14 mouse cellular contexts compared by ENCODE assay signal in genomic region chr19:57473301-57473700, GRCm38 (mm10). TPM values are rescaled to one million over a fixed set of nuclear protein-coding genes. Genes with fewer than 3 reads are reported as not detected.
DNase-seq lines count a peak whose midpoint lies in the region; ATAC-seq and TF ChIP-seq lines count a peak whose summit lies in the region.
"Had no signal": no experiment of that assay in that cellular context is flagged by ENCODE, and none has a peak within 500 bp of the region (broad histone marks: within the 10 kb centered on the region; RNA-seq: fewer than 3 reads in every experiment).

No protein-coding gene starts in this region.

- H3K4me1 ChIP-seq in lung, embryonic 14.5 days (ENCODE audit: insufficient read depth), result 0 out of 2 replicates have a peak, but pooled peaks cover 11% of the 10 kb centered on the region
- H3K4me1 ChIP-seq in hindbrain, postnatal 0 days (ENCODE audit: insufficient read depth, low read length), result no peaks in the 10 kb centered on the region
- no peaks in the 10 kb centered on the region for H3K4me1 ChIP-seq in stomach, postnatal 0 days (replicated peaks; ENCODE audit: control insufficient read depth, insufficient read depth)
- no peaks in the 10 kb centered on the region for H3K4me1 ChIP-seq in intestine, embryonic 16.5 days (ENCODE audit: control insufficient read depth, insufficient read depth, low read length)

- 0 out of 2 replicates have a peak, but pooled peaks have one; percentile 22 for ATAC-seq in lung, embryonic 14.5 days (ENCODE audit: insufficient read depth)
- peak; percentile 35; the same call in 1 of the 2 replicates for ATAC-seq in hindbrain, postnatal 0 days
- peak; percentile 86 for ATAC-seq in stomach, postnatal 0 days (ENCODE audit: low FRiP score, low TSS enrichment)
- no peak for ATAC-seq in intestine, embryonic 16.5 days

- no peak overlapping the region for H3K4me2 ChIP-seq in lung, embryonic 14.5 days
- H3K4me2 ChIP-seq in hindbrain, postnatal 0 days (ENCODE audit: low read depth, low read length), result no peak overlapping the region
- 0 out of 2 replicates have a peak overlapping the region, but pooled peaks have one; percentile 8 for H3K4me2 ChIP-seq in stomach, postnatal 0 days (replicated peaks; ENCODE audit: low read depth)
- no peak overlapping the region for H3K4me2 ChIP-seq in intestine, embryonic 16.5 days (ENCODE audit: low read depth, low read length)
- H3K4me2 ChIP-seq: limb, embryonic 13.5 days; neural tube, embryonic 12.5 days had no signal

- no peaks in the 10 kb centered on the region for H3K9me3 ChIP-seq in lung, embryonic 14.5 days (ENCODE audit: low read depth, low read length)
- no peaks in the 10 kb centered on the region for H3K9me3 ChIP-seq in hindbrain, postnatal 0 days (ENCODE audit: low read length)
- H3K9me3 ChIP-seq in stomach, postnatal 0 days (ENCODE audit: control insufficient read depth, low read length), result no peaks in the 10 kb centered on the region
- H3K9me3 ChIP-seq in intestine, embryonic 16.5 days (ENCODE audit: control insufficient read depth, low read length), result no peaks in the 10 kb centered on the region
- H3K9me3 ChIP-seq: limb, embryonic 13.5 days; neural tube, embryonic 12.5 days had no signal

- H3K4me3 ChIP-seq in lung, embryonic 14.5 days (ENCODE audit: low read depth, low read length), result no peak overlapping the region
- no peak overlapping the region for H3K4me3 ChIP-seq in hindbrain, postnatal 0 days (ENCODE audit: low read length)
- no peak overlapping the region for H3K4me3 ChIP-seq in stomach, postnatal 0 days (ENCODE audit: low read depth, low read length)
- no peak overlapping the region for H3K4me3 ChIP-seq in intestine, embryonic 16.5 days (ENCODE audit: low read length)
- H3K4me3 ChIP-seq: limb, embryonic 13.5 days; neural tube, embryonic 12.5 days had no signal

- H3K36me3 ChIP-seq in lung, embryonic 14.5 days (ENCODE audit: insufficient read depth), result peaks cover 31% of the 10 kb centered on the region; the same call in 1 of the 2 replicates
- no peaks in the 10 kb centered on the region for H3K36me3 ChIP-seq in hindbrain, postnatal 0 days (ENCODE audit: insufficient read depth, low read length)
- no peaks in the 10 kb centered on the region for H3K36me3 ChIP-seq in stomach, postnatal 0 days (ENCODE audit: control insufficient read depth, insufficient read depth, low read length)
- H3K36me3 ChIP-seq in intestine, embryonic 16.5 days (ENCODE audit: control insufficient read depth, insufficient read depth, low read length), result peaks cover 9% of the 10 kb centered on the region

- DNase-seq in lung, embryonic 14.5 days, result peak; percentile 59
- no peak for DNase-seq in lung, postnatal 14 days
- DNase-seq in heart, adult 8-10 months (ENCODE audit: low spot score), result peak; percentile 14
- peak; percentile 36 for DNase-seq in hindbrain, postnatal 0 days (ENCODE audit: low spot score)
- DNase-seq in stomach, postnatal 0 days (ENCODE audit: low spot score), result peak; percentile 75
- DNase-seq in thymus, postnatal 14 days, result no peak
- no peak for DNase-seq in layer of hippocampus, postnatal 36 days
- DNase-seq: cerebellum, postnatal 25 days; gastrocnemius, postnatal 14 days; kidney, adult 2 months; right cerebral cortex, adult 18-20 months had no signal

- no peak overlapping the region for H3K9ac ChIP-seq in lung, embryonic 14.5 days
- H3K9ac ChIP-seq in hindbrain, postnatal 0 days (replicated peaks; ENCODE audit: low read length), result no peak overlapping the region
- no peak overlapping the region for H3K9ac ChIP-seq in stomach, postnatal 0 days (ENCODE audit: low read length)
- no peak overlapping the region for H3K9ac ChIP-seq in intestine, embryonic 16.5 days (ENCODE audit: low read depth, low read length)
- H3K9ac ChIP-seq: limb, embryonic 13.5 days; neural tube, embryonic 12.5 days had no signal

- no peak overlapping the region for H3K27ac ChIP-seq in lung, embryonic 14.5 days (ENCODE audit: low read depth)
- no peak overlapping the region for H3K27ac ChIP-seq in hindbrain, postnatal 0 days
- H3K27ac ChIP-seq in stomach, postnatal 0 days (replicated peaks), result 0 out of 2 replicates have a peak overlapping the region, but pooled peaks have one; percentile 4
- no peak overlapping the region for H3K27ac ChIP-seq in intestine, embryonic 16.5 days (ENCODE audit: low read length)
- H3K27ac ChIP-seq: limb, embryonic 13.5 days; neural tube, embryonic 12.5 days had no signal

- no peak for TF ChIP-seq CTCF in lung, embryonic 14.5 days (IDR thresholded peaks at IDR 0.05; ENCODE audit: low read depth)
- no peak for TF ChIP-seq CTCF in hindbrain, postnatal 0 days (IDR thresholded peaks at IDR 0.05; ENCODE audit: low read depth)
- TF ChIP-seq CTCF in stomach, postnatal 0 days (IDR thresholded peaks at IDR 0.05; ENCODE audit: low read depth), result no peak

- H3K27me3 ChIP-seq in lung, embryonic 14.5 days (ENCODE audit: insufficient read depth, low read length), result no peaks in the 10 kb centered on the region
- no peaks in the 10 kb centered on the region for H3K27me3 ChIP-seq in hindbrain, postnatal 0 days (ENCODE audit: insufficient read depth, low read length)
- no peaks in the 10 kb centered on the region for H3K27me3 ChIP-seq in stomach, postnatal 0 days (ENCODE audit: control insufficient read depth, insufficient read depth, low read length)
- no peaks in the 10 kb centered on the region for H3K27me3 ChIP-seq in intestine, embryonic 16.5 days (replicated peaks; ENCODE audit: control insufficient read depth, insufficient read depth, low read length)
- H3K27me3 ChIP-seq: limb, embryonic 13.5 days; neural tube, embryonic 12.5 days had no signal

- 62% methylated on average over 16 of the region's 16 CpGs for WGBS in lung, embryonic 14.5 days
- 51% methylated on average over 16 of the region's 16 CpGs for WGBS in hindbrain, postnatal 0 days
- 51% methylated on average over 16 of the region's 16 CpGs for WGBS in stomach, postnatal 0 days
- 57% methylated on average over 16 of the region's 16 CpGs for WGBS in intestine, embryonic 16.5 days

- TF ChIP-seq EP300 in stomach, postnatal 0 days (optimal IDR thresholded peaks at IDR 0.05), result no peak

RNA-seq across cellular contexts. Expression of gene Trub1, which starts 20.6 kb away (rescaled TPM):
- 29.2 and 29.6 TPM in 2 replicates for polyA plus RNA-seq in lung, embryonic 14.5 days (2014; fragmentation: Nextera tagmentation; extraction: Ambion mirVana)
- total RNA-seq in heart, adult 8-10 months (2022), result 1 to 10 TPM; 2.1 to 6.7 (median 5.4) TPM
- total RNA-seq in hindbrain, postnatal 0 days (2014; rRNA removed), result 12.7 TPM in 2 replicates
- 13.8 and 14.0 TPM in 2 replicates for polyA plus RNA-seq in hindbrain, postnatal 0 days (2015; fragmentation: Nextera tagmentation; extraction: Ambion mirVana)
- polyA plus RNA-seq in stomach, postnatal 0 days (2015; fragmentation: Nextera tagmentation; extraction: Ambion mirVana), result 12.1 and 15.1 TPM in 2 replicates
- 10 to 100 TPM; 18.0 to 18.5 TPM for total RNA-seq in layer of hippocampus, postnatal 36 days (2021)
- polyA plus RNA-seq in intestine, embryonic 16.5 days (2015; fragmentation: Nextera tagmentation; extraction: Ambion mirVana), result 16.4 and 19.8 TPM in 2 replicates

Comparison
In these comparisons a context has a peak if more than half of its experiments do, and no peak if none do; other contexts are left out.
1. DNase-seq: peak in lung, embryonic 14.5 days (single experiment), heart, adult 8-10 months (single experiment), hindbrain, postnatal 0 days (single experiment) and stomach, postnatal 0 days (single experiment); none in lung, postnatal 14 days (single experiment), thymus, postnatal 14 days (single experiment) and layer of hippocampus, postnatal 36 days (0 of 2).